Mouse (Mus musculus) gonadal fat pad, adult 2 months (tissue): Measurements from ENCODE around the gene Rnpepl1. TPM values are rescaled to one million over a fixed set of nuclear protein-coding genes. Genes with fewer than 3 reads are reported as not detected.

Experiments used
- DNase-seq: peaks from one replicate; pipeline ENCODE4 v3.0.0-alpha.2; 2012; ENCODE audit warnings: low read depth
- polyA plus RNA-seq: library from polyadenylated mRNA; depleted of rRNA; stranded (reverse); fragments of >200 nt; gene quantifications from 2 replicates; pipeline ENCODE4 v1.2.3, GENCODE M21; 2012

Gene Rnpepl1
- polyA plus RNA-seq, 1 experiment = 109 TPM

DNA sequence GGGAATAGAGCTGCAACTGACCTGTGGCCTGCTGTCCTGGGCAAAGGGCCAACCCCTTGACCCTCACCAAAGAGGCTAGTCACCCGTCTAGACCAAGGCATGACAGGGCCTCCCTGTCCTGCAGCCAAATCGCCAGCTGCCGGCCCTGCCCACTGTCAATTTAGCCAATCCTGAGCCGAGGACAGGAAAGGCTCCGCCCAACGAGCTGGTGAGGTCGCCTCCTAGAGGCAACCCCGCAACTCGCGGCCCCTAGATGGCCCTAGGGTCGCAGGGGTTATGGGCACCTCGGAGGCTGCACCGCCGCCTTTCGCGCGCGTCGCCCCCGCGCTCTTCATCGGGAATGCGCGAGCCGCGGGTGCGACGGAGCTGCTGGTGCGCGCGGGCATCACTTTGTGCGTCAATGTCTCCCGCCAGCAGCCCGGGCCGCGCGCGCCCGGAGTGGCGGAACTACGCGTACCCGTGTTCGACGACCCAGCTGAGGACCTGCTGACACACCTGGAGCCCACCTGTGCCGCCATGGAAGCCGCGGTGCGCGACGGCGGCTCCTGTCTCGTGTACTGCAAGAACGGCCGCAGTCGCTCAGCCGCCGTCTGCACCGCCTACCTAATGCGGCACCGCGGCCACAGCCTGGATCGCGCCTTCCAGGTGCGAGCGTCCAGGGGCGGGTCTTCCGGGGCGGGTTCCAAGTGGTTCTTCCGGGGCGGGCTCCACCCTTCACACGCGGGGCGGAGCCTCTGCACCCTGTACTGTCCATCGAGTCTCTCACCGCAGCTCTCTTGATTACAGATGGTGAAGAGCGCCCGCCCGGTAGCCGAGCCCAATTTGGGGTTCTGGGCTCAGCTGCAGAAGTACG lies 3.6 kb upstream of the Rnpepl1 start, which contains the start of gene Dusp28:
Gene Dusp28 (plus strand): TSS at position 203 of the 853 bp plus-strand sequence.
- DNase-seq = no peak

DNA sequence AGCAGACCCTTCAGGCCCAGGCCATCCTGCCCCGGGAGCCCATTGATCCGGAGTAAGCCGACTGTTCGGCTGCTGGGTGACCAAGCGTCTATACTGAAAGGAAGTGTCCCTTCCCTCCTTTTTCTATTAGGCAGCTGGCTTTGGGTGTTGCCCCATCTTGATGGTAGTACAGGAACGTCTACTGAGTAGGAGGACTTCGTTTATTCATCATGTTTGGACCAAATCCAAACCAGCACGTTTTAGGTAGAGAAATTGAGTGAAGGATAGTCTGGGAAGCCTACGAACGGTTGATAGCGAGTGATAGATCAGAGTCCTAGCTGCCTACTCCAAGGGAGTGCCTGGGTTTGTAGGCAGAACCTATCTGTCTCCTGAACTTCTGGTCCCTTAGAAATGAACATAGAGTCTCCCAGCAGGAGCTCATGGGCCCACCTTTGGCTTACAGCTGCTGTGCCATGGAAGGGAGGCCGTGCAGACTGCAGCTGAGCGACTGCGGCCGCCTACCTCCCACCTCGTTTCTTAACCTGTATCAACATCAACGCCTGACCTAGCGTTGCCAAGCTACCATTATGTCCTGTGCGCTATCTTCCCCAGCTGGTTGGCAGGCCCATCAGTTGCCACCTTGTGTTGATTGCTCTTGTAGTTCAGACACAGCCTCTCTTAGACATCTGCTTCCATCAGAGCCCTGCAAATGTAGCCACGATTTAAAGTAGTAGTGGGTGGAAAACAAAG lies 2.8 kb upstream of the Rnpepl1 start:
- no peak for DNase-seq

DNA sequence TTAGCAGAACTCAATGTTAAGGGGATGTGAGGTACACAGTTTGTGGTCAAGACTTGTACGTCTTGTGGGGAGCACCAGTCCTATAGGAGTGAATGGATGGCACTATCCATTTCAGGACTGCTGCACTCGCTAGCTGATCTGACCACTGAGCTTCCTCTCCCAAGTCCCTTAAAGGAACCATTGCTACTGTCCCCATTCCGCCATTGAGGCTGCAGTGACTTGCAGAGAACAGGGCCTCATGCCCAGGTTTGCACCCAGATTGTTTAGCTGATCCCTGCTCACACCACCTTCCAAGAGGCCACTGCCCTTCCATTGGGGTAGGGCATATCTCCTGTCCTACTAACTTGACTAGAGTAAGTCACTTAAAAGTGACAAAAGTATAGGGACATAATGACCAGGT lies 1.9 kb upstream of the Rnpepl1 start:
- DNase-seq = no peak

DNA sequence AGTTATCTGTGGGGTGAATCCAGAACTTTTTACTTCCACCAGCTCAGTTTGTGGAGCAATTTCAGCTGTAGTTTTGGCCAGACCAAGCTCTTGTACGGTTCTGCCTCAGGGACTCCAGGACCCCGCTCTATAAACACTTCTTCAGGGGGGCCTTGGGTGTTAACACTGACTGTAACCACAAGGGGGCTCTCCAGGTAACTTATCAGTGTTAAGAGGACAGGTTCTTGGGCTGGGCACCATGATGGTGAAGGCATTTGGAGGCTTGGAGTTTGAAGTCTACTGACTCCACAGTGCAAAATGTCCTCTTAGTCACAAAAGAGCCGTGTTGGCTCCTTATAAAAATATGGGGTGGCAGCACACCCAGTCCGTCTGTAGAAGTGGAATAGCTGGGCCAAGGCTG lies 1.5 kb upstream of the Rnpepl1 start:
- no peak for DNase-seq

DNA sequence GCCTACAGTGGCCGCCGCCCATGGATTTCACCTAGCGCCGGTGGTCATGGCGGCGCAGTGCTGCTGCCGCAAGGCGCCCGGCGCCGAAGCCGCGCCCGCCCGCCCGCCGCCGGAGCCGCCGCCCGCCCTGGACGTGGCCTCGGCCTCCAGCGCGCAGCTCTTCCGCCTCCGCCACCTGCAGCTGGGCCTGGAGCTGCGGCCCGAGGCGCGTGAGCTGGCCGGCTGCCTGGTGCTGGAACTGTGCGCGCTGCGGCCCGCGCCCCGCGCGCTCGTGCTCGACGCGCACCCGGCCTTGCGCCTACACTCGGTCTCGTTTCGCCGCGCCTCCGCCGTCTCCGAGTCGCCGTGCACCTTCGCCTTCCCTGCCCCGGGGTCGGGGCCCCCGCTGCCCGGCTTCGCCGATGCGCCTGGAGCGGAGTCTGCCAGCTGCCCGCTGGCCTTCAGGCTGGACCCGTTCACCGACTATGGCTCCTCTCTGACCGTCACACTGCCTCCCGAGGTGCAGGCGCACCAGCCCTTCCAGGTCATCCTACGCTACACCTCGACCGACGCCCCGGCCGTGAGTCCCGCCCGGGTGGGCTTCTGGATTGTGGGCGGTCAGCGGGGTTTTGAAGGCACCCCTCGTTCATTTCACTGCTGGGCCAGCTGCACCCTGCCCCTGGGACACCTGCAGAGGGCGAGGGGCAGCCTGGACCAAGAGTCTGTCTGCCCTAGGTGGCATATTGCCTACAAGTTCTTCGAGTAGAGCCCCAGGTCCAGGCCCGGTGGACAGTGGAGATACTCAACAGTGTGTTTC lies 540 bp downstream of the Rnpepl1 start:
- DNase-seq = no peak

DNA sequence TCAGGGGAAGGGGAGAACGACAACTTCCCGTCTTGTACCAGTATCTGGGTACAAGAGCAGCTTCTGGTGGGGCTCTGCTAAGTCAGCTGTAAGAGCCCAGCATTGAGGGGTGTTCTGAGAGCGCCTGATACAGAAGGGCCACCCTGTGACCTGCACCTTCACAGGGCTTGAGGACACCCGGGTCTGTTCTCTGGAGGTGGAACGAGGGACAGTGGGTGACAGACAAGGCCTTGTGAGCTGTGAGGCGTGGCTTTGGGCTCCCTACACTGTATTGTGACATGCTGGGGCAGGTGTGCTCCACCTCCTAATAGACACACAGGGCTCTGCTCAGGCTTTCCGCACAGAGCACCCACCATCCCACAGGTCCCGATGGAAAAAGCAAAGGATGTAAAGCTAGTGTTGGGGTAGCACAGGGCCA lies 1.1 kb downstream of the Rnpepl1 start:
- no peak for DNase-seq

DNA sequence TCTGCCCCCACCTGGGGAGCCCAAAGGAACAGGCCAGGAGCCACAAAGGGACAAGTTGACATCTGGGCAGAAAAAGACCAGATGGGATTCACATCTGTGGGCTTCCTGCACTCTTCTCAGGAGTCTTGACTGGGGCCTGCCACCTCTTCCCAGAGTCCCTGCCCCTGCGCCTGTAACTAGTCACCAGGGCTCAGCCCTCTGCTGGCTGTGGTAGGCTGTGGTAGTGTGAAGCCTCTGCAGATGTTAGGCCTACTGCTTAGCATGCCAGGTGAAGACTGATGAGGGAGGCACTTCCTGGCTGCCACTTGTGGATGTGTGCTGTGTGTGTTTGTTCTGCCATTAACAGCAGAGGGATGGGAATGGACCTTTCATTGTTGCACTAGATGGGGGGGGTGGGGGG lies 1.7 kb downstream of the Rnpepl1 start:
- DNase-seq = no peak

DNA sequence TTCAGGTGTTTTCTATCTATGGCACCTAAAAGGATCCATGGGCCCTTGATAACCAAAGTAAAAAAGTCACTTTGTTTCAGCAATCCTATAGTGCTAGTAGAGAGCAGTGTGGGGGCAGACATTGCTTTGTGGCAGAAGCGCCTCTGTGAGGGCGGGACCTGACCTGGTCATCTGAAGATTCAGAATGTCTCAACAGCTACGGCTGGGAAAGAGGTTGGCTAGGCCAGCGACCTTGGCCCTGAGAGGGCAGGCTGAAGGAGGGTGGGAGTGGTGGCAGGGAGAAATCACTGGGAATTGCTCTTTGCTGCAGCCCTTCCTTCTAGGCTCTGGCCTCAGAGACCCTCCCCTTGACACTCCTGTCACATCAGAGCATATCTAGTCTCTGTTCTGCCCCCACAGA lies 3.7 kb downstream of the Rnpepl1 start:
- no peak for DNase-seq

DNA sequence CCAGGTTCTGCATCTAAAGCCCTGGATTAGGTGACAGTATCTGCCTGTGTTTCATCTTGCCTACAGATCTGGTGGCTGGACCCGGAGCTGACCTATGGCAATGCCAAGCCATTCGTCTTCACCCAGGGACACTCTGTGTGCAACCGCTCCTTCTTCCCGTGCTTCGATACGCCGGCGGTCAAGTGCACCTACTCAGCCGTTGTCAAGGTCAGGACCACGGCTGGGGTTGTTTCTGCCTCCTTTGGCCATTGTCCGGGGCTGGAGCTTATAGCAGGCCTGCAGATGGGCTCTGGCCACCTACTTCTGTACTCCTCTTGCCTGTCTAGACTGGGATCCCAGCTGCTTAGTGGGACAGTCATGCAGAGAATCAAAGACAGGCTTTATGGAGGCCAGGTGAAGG lies 4.4 kb downstream of the Rnpepl1 start:
- no peak for DNase-seq

DNA sequence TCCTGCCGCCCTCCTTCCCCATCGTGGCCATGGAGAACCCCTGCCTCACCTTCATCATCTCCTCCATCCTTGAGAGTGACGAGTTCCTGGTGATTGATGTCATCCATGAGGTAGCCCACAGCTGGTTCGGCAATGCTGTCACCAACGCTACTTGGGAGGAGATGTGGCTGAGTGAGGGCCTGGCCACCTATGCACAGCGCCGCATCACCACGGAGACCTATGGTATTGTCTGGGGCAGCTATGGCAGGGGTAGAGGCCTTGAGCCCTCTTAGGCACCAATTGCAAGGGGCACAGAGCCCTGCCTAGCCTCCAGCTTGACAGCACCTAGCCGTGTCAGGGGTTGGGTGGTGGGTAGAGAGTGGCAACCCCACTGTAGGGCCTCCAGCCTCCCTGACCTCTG lies 6.1 kb downstream of the Rnpepl1 start:
- DNase-seq = no peak

DNA sequence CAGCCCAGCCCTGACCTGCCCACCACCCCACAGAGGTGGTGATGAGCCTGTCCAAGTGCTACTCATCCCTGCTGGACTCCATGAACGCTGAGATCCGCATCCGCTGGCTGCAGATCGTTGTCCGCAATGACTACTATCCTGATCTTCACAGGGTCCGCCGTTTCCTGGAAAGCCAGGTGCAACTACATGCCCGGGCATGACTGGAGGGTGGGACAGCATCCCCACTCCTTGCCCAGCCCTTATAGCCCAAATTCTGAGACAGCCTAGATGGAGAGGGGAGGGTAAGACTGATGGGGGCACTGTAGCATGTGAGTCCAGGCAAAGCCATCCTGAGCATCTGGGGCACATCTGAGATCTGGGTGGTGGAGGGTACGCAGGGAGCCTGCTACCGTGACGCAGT lies 8.6 kb downstream of the Rnpepl1 start:
- no peak for DNase-seq

DNA sequence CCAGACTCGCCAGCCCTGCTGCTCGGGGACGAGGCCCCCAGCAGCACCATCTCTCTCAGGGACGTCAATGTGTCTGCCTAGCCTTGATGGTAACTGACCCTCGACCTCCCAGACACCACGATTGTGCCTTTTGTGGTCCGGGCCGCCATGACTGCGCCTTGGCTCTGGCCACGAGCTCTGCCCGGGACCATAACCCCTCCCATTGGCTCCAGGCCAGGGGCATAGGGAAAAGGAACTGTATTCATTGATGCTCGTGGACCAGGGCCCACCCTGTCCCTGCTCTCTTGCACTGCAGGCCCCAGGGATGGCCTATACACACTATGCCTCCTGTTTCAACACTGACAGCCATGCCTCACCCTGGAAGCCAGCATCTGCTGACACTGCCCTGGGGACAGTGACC lies 9.2 kb downstream of the Rnpepl1 start:
- no peak for DNase-seq

DNA sequence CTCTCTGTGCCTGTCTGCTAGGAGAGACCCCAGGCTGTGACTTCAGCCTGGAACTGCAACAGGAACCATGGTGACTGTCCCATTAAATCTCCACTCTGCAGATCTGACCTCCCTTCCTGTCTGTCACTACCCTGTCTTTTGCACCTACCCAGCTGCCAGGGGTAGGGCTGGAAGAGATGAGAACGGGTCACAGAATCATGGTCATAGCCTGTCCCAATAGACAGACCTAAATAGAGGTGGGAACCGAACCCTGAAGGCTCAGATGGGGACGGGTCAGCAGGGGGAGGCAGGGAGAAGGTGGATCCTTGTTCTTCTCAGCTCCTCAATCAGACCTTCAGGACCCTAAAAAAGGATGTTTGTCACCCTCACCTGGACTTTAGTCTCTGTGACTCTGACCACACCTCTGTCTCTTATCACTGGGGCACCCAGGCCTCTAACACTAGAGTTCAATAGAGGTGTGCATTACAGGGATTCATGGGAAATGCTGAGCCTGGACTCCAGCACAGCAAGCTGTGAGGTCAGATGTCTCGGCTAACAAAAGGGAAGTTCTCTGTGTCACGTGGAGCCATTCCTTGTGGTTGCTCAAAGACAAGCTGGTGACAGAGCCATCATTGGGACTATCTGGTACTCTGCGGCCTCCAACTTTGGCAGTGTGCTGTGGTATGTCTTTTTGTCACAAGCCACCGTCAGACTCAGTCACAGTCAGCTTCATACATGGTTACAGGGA lies 10.1 kb downstream of the Rnpepl1 start:
- DNase-seq = no peak

DNA sequence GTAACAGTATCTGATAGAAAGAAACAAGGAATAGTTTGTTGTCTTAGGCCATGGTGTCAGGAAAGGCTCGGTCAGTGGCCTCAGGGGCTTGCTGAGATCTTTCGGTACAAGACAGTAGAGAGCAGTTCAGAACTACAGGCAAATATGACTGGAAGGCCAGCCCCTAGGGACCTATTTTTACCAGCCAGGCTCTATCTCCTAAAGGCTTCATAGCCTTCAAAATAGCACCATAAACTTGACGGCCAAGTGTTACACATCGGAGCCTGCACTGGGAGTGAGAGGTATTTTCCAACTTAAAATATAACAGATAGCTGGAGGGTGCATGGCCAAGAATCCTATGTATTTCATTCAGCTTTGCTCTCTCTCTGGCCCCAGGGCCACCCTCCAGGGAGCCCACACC lies 10.9 kb downstream of the Rnpepl1 start:
- no peak for DNase-seq

DNA sequence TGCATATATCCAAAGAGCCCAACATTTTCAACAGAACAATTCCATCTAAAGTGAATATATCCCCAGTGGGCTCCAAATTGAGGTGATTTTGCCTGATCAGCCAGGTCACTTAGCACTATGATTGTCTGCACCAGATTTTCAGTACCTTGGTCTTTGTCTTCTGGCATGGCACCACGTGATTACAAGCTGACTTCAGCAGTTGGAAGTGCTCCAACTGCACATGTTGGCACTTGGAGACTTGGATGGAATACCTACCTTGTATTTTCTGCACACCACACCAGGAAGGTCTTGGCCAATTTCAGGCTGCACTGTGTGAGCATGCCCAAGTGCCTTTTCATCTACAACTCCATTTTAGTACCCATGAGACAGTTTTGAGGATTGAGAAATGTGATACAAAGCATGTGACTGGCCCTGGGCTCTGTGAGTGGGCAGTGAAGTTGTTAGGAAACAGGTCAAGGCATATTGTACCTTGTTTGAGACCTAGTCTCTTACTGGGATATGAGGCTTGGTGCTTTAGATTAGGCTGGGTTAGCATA lies 19.7 kb downstream of the Rnpepl1 start:
- DNase-seq = peak; percentile 98

DNA sequence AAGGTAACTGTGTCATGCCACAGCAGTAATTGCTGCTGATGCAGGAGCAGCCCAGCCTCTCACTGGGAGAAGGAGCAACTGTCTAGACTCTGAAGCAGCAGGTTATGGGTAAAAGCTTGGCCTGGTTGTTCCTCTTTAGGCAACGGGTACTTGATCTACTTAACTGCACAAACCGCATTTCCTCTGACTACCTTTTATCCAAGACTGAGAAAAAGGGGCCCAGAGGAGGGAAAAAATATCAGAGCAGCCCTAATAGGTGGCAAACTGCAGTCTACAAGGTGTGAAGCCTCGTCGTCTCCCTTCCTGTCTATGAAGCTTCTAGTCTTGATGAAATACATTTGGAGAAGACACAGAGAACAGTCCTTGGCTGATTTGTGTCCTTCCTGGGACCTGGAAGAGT lies 23.0 kb downstream of the Rnpepl1 start:
- no peak for DNase-seq

DNA sequence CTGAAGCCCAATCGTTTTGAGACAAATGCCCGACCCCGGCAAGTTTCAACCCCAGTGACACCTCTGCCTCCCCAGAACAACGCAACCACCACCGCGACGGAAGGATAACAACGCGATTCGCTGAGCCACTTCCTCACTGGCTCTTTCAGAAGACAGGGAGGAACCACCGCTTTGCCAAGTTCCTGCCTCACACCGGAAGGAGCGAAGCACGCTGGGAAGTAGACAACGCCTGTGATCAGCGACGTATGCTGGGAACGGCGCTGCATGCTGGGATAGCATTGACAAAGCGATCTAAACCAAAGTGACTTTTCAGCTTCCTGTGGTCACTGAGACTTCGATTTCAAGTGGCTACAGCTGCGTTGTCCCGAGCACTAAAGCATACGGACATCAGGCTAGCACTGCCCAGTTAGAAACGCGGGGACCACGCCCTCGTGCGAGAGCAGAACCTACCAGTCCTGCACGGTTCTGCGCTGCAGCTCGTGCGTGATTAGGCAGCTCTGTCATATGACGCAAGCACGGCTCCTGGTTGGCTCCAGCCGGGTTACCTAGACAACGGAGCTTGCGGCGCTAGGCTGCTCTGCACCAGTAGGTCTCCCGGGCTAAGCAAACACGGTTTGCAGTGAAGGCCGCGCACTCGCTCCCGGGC lies 23.7 kb downstream of the Rnpepl1 start, which contains the start of gene Capn10:
Gene Capn10 (plus strand): TSS at position 195 of the 646 bp plus-strand sequence.
- DNase-seq = peak; percentile 79

DNA sequence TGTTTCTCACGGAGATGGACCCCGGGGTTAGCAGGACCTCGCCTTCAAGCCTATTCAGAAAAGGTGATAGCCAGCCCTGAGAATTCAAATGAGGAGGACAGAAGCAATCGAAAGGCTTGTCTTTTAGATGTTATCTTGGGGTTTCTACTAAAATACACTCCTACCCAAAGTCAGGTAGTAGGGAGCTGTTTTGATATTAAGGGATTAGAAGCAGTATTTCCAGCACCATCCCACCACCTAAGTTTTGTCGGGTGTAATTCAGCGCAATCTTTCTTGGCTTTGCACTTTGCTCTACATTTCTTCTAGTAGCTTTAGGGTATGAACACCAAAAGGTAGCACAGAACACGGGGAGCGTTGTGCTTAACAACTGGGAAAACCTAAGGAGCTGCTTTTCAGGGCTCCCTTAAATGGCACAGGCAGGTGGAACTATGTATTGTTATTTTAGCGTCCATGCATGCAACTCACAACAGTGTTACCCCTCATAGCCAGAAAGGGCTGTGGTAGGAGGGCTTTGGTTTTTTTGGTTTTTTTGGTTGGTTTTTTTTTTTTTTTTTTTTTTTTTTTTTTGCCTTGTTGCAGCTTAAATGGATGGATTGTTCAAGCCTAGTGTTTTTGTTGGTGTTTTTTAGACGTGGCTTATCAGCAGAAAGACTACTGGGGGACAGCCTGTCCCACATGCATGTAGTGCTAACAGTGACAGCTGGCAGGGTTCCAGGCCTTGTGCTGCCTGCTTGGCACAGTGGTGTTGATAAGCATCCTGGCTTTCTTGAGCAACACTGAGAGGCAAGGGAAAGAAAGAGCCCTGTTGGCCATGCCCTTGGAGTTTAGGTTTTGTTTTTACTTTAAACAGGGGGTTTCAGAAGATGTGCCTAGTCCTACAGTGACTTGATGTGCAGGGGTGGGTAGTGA lies 24.7 kb downstream of the Rnpepl1 start:
- no peak for DNase-seq

DNA sequence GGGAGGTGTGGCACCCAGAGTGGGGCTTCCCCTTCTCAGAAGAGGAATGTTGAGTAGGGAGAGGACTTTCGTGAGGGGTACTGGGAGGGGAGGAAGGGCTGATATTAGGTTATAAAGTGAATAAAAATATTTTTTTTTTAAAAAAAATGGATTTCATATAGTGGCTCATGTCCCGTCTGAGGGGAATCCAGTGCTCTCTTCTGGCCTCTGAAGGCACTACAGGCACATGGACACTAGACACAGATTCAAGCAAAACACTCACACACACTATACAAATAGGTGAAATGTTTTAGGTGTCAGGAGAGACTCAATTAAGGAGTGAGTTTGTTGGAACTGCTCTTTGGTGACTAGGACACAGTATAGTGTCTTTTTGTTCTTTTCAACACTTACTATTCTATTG lies 25.4 kb downstream of the Rnpepl1 start:
- no peak for DNase-seq

DNA sequence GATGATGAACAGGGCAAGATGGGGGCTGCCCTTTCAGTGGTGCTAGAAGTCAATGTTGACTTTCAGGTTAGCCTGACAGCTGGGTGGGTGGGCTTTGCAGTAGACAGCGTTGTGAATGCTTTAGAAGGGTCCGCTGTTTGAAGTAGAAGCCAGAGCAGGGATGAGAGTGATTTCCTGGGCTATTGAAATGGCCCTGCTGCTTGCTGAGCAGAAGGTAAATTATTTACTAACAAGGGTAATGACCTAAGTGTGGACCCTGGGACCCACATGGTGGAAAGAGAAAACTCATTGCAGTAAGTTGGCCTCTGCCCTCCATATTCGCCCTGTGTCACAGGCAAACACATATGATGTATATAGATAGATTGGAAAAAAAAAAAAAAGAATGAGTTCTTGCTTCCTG lies 25.9 kb downstream of the Rnpepl1 start:
- DNase-seq = no peak
